Mouse (Mus musculus) myocyte (in vitro differentiated cells): ENCODE data around the gene Lgr5.

Source experiments
- CEBPB ChIP-seq: IDR thresholded peaks from 2 replicates; pipeline ENCODE4 v1.6.1; 2011; ENCODE audit warnings: mild to moderate bottlenecking, moderate library complexity; ENCODE audit not compliant: poor library complexity, insufficient read depth, severe bottlenecking
- E2F4 ChIP-seq: IDR thresholded peaks from one replicate; pipeline ENCODE4 v1.6.1; 2011; ENCODE audit warnings: mild to moderate bottlenecking, control low read depth, moderate library complexity; ENCODE audit not compliant: insufficient read depth
- MAX ChIP-seq: IDR thresholded peaks from one replicate; pipeline ENCODE4 v1.6.1; 2011; ENCODE audit warnings: low read depth, mild to moderate bottlenecking, control low read depth
- MYOD1 ChIP-seq, 3 experiments: IDR thresholded peaks; one replicate each; pipeline ENCODE4 v1.6.1; 2011; ENCODE audit warnings: control low read depth in 2 of 3, low read depth in 2 of 3, mild to moderate bottlenecking in 2 of 3, moderate library complexity in 1 of 3; ENCODE audit not compliant: insufficient read length in 2 of 3, control insufficient read depth in 1 of 3
- MYOG ChIP-seq, 3 experiments: IDR thresholded peaks; one replicate each; pipeline ENCODE4 v1.6.1; 2011; ENCODE audit warnings: control low read depth in 2 of 3, low read depth in 2 of 3, mild to moderate bottlenecking in 2 of 3; ENCODE audit not compliant: insufficient read length in 2 of 3, control insufficient read depth in 1 of 3, insufficient read depth in 1 of 3
- POLR2A ChIP-seq: IDR thresholded peaks from one replicate; pipeline ENCODE4 v1.6.1; 2011; ENCODE audit warnings: low read depth, mild to moderate bottlenecking, control low read depth, moderate library complexity; ENCODE audit not compliant: insufficient read length
- POLR2AphosphoS2 ChIP-seq: IDR thresholded peaks from one replicate; pipeline ENCODE4 v1.6.1; 2011; ENCODE audit warnings: low read depth, control low read depth; ENCODE audit not compliant: insufficient read length
- TCF3 ChIP-seq: IDR thresholded peaks from one replicate; pipeline ENCODE4 v1.6.1; 2011; ENCODE audit warnings: low read depth, control low read depth; ENCODE audit not compliant: insufficient read length
- USF1 ChIP-seq: IDR thresholded peaks from one replicate; pipeline ENCODE4 v1.6.1; 2011; ENCODE audit warnings: low read depth, mild to moderate bottlenecking, control low read depth, moderate library complexity

DNA sequence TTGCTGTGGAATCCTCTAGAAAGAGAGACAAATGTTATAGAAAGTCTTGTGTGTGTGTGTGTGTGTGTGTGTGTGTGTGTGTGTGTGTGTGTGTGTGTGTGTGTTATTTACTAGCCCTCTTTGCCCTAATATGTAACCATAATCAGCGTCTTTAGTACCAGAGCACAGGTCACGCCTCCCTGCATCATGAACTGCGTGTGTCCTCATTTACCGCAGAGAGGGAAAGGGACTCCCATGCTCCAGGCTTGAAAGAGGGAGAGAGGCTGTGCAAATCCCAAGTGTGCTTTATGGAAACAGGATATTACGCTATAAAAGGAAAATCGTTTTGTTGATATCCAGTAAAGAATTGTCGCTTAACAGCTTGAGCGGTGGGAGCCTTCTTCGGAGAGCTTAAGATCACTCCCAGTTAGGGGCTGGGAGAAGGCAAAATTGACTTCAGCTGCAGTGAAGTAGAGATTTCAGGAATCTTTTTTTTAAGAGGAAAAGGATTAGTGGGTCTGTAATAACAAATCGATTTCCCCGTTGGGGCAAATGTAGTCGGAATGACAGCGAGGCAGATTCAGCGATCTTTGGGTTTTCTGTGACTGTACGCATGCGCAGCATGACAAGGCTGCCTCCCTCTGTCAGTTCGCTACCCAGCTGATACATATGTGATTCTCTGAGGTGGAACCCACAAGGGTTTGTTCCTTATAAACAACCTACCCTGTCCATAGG, 116.8 kb downstream of the Lgr5 start:
- TF ChIP-seq USF1 (no peak), MAX (no peak), POLR2A (no peak), E2F4 (no peak), POLR2AphosphoS2 (no peak), CEBPB (no peak), MYOD1 (IDR thresholded peaks at IDR 0.05; ENCODE audit: control insufficient read depth in 1 of 3, insufficient read length in 2 of 3, low read depth in 2 of 3) (no peak), TCF3 (no peak), MYOG (IDR thresholded peaks at IDR 0.05; ENCODE audit: control insufficient read depth in 1 of 3, insufficient read depth in 1 of 3, insufficient read length in 2 of 3, low read depth in 2 of 3) (no peak)
